Mouse (Mus musculus) layer of hippocampus, adult 18-20 months (tissue): ENCODE results near the gene Naaladl1. TPM values are rescaled to one million over a fixed set of nuclear protein-coding genes. Genes with fewer than 3 reads are reported as not detected.
A peak's percentile ranks its signal among the peaks of the same experiment; 100 is the strongest.

ENCODE experiments used
- DNase-seq, 2 experiments: peaks; one replicate each; pipeline ENCODE4 v3.0.0; 2022; ENCODE audit warnings: low spot score in 2 of 2
- total RNA-seq, 2 experiments: library from RNA; stranded (reverse); gene quantifications; 2 replicates each; pipeline ENCODE4 v1.2.3; 2021

Naaladl1 gene
- total RNA-seq, 2 experiments from 2014 or later: 0.12 TPM; not detected in 1

DNA sequence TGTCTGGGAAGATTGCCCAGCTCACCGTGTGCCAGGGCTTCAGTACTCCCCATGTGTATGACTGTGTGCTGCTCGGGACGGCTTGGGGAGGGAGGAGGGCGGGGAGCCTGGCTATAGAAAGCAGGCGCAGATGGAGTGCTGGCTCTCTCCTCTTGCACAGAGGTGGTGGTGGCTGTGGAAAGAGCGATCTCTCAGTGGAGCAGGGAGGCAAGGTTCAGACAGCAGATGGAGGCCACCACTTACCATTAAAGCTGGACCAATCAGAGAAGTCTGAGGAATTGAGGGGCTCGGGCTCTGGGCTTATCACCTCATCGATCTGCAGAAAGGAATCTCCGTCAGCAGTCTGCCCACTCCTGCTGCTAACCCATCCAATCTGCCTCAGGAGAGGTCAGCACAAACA lies 23.4 kb upstream of the Naaladl1 start, which contains the start of gene Gm28374:
Gm28374 (minus strand) TSS at position 101 of the 400 bp plus-strand sequence.
- DNase-seq: no peak

DNA sequence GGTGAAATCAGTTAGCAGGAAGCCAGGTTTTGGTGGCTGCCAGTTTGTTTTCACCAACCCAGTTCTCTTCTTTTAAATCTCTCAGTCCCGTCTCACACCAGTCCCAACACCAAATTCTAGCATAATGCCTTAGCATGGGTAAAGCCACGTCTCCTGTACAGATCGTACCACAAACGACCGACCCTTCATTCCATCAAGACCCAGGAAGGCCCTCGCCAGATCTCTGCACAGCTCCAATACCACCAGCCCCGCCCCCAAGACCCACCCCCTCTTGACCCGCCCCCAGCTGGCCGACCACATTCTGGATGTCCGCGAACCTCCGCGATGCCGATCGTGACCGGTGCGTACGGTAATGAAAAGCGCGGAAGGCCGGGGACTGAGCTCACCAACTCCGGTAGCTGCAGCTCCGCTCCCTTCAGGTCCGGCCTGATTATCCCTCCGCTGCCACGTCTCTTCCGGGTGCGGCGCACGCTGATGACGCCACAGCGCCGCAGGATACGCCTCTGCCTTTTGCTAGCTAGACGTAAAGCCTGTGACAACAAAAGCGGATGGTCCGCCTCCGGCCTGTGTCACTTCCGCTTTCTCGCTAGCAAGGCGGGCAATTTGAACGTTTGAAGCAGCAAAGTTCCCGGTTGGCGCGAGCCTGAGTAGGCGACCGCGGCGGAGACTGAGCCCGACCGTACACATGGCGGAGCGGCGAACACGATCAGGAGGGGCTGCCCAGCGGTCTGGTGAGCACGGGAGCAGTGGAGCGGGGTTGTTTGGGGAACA lies 20.9 kb upstream of the Naaladl1 start, which contains the start of the genes Zfpl1 and Cdca5:
Zfpl1 (minus strand) TSS at position 479 of the 771 bp plus-strand sequence.
Cdca5 (plus strand) TSS at position 506 of the 771 bp plus-strand sequence.
- peak; percentile 95 to 97 for DNase-seq

DNA sequence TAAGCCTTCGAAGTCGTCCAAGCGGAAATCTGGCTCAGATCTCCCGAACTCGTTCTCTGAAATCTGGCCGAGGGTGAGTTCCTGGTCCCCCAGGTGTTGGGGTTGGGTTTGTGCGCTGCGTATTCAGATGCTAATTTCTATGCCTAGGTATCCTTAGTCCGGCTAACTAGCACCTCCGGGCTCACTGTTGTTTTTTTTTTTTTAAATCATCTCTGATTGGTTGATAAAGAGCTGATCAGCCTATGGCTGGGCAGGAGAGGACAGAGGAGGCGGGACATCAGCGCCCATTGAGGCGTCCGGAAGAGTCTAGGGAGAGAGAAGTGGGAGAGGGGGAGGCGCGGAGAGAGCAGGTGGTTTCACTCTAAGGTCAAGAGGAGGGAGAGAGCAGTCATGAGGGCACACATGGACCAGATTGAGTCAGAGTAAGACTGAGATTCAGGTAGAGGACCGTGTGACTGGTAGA lies 20.1 kb upstream of the Naaladl1 start:
- no peak for DNase-seq

DNA sequence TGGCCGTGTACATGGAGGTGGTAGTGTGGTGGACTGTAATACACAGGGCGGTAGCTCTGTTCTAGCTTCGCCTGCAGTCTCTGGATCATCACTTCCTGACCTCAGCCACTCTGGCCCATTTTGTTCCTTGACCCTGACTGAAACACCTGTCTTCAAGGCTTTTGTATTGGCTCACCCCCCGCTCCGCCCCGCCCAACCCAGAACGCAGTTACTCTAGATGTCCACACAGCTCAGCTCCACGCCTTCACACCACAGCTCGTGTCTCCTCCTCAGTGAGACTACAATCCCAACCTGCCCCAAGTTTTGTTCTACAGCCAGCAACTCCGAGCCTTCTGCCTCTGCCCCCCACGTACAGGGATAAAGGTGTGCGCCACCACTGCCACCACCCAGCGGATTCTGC lies 16.7 kb upstream of the Naaladl1 start:
- no peak for DNase-seq

DNA sequence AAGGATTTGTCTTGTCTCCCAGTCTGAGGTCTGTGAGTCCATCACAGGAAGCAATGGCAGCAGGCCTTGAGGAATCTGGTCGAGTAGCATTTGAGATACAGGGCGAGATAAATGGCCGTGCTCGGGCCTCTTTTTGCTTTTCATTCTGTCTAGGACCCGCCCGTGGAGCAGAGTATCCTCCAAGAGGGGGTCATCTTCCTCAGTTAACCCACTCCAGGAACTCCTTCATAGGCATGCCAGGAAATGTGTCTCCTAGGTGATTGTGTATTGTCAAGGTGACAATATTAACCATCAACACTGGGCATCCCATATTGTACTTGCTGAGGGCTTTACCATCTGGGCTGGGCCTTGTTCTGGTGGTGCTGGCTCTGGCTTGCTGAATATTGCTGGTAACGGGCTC lies 11.5 kb upstream of the Naaladl1 start, which contains the start of gene AC131692.1:
AC131692.1 (plus strand) TSS at position 301 of the 400 bp plus-strand sequence.
- DNase-seq: no peak

DNA sequence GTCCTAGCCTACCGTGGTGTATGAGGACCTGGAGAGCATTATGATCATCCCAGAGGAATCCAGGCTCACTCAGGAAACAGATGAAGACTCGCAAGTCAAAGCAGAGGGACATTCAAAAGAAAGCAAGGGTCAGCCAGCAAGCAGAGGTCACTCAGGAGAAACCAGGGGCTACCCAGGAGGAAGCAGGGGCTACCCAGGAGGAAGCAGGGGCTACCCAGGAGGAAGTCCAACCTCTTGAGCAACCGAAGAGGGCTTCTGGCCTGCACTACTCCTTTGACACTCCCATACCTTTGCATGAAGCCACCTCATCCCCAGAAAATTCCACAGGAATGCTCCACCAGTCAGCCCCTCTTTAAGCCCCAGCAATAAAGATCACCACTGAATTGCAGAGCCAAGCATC lies 7.7 kb upstream of the Naaladl1 start:
- DNase-seq: no peak

DNA sequence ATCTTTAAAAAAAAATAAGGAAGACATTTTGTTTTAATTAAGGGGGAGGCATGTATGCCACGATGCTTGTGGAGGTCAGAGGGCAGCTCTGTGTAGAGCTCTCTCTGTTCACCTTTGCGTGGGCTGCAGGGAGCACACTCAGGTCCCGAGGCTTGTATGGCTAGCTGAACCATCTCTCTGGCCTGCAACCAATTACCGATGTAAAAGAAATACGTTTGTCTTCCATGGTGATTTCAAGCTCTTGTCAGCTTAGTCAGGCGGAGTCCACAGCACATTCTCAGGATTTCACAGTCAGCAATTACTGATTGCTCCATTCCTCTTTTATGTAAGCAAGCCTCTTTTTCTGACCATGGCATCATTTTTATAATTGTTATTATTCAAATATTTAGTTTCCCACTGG lies 4.4 kb upstream of the Naaladl1 start:
- no peak for DNase-seq

DNA sequence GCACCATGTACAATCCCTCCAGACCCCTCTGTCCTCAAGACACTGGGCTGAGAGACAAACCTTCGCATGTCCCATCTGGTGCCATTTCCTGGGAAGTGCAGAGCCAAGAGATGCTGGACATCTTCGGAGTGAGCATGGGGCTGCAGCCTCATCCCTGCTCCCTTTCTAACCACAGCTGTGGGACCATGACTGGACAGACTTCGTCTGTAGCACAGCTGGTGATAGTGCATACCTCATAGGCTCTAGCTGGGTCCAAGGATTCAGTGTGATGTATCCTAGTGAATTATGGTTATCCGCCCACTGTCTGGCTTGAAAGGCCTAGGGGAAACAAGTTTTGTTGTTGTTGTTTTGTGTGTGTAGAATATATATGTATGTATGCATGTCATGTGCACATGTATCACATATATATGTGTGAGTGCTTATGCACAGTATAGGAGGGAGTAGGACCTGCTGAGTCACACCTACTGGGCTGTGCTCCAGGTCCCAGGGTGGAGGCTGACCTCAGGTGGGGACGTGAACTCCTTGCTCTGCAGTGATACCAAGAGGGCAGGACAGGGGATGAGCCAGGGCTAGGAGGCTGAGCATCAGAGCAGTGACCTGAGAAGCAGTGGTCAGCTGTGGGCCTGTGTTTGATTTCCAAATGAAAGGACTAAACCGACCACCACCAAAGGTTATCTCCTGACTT lies 3.3 kb upstream of the Naaladl1 start:
- DNase-seq: no peak

DNA sequence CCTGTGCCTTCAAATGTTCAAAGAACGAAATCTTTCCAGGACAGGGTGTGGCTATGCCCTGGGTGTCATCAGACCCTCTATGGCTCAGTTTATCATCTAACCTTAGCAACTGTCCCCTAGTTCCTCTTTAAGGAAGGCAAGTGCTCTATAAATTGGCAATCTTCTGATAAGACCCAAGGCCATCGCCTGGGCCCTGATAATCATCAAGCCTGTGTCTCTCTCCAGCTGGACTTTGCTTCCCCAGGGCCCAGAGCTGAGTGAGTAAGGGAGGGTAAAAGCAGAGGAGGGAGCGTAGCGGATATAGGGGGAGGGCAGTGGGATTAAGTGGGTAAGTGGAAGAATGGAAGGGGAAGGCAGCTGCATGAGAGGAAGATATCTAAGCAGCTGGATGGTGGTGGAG lies 1.1 kb upstream of the Naaladl1 start:
- no peak for DNase-seq

DNA sequence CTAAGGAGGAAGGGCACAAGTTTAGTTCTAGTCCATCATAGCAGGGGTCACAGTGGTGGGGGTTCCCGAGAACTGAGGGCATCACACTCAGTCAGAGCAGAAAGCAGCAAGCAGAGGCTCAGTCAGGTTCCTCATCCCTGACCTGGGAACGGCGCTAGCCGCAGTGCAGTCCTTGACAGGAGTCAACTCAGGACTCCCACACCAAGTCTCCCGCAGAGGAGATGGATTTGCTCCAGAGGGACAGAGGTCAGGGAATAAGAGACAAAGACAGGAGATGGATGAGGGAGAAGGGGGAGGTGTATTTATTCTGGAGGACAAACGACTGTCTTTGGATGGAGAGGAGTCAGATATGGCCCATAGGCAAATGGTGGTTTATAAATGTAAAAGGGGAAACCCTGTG lies 7.5 kb downstream of the Naaladl1 start:
- no peak for DNase-seq

DNA sequence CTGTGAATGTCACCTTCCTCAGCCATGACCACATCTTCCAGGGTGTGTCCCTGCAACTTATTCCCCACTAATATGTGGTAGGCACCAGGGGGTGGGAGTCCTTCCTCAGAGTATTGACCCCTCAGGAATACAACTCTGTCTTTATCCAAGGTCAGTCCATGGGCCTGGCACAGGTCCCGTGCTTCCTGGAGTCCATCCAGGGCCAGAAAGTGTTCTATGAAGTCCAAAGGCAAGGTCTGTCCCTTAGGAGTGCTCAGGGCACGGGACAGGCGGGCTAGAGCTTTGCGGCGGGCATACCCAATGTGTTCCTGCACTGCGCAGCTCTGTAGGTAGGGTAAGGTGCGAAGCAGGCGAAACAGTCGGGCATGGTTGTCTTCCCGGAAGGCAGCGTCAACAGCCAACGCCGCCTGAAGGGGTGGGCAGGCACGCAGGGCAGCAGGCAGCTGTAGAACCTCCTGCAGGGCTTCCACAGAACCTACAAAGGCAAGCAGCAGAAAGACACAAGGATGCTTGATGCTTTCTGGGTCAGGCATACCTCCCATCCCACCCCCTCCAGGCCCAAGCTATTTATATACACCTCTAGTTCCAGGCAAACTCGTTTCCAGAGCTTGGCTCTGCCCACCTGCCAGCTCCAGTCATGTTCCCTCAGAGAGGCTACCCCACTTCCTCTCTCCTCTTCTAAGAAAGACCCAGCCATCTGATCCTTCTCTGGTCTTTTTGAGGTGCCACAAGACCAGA lies 10.7 kb downstream of the Naaladl1 start:
- DNase-seq: no peak

DNA sequence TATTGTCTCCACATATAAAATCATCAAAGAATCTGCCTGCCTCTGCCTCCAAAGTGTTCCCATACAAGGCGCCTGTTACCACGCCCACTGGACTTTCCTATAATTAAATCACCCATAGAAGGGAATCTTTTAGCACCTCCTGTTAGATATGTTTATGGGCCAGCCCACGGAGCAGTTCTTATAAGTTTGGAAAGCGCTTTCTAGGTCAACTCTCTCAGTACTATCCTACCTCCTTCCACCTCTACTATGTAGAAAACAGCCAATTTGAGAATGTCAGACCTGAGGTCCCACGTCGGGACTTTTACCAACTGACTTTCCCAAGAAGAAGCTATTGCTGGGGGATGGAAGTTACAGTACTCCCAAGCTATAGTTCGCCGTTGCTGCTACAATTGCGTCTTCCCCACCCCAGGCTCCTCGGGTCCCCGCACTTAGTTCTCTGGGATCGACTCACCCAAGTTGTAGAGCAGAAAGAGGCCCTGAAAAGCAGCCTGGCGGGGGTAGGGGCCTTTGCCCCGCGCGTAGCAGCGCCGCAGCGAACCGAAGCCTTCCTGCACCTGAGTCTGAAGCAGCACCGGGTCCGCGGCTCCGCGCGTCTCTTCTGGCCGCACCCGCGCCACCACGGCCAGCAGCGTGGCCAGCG lies 11.9 kb downstream of the Naaladl1 start:
- DNase-seq: no peak

DNA sequence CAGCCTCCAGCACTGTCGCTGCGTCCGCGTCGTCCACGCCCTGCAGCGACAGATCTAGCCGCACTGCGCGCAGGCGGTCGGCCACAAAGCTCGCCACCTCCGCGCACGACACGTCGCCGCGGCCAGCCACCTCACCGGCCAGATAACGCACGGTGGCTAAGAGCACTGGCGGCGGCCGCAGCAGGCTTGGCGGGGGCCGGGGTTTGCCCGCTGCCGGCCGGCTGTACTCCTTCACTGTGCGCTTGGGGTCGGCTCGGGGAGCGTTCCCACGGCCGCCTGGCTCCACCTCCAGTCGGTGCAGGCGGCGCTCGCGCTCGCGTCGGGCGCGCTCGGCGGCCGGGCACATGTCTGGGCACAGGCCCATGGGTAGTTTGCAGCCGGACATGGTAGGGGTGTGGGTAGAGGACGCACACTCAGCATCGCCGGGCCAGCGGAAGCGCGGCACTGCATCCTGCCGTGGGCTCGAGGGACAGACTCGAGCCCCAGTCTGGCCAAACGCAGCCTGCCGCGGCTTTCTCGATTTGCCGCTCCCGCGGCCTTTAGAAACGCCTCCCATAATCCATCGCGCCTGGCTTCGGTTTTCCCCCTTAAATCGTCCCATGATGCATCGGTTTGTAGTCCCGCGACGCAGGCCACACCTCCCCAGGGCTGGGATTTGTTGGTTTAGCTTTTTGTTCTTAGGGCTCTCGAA lies 12.5 kb downstream of the Naaladl1 start, which contains the start of gene Sac3d1:
Sac3d1 (minus strand) TSS at position 665 of the 691 bp plus-strand sequence.
- peak; percentile 88 to 94 for DNase-seq

DNA sequence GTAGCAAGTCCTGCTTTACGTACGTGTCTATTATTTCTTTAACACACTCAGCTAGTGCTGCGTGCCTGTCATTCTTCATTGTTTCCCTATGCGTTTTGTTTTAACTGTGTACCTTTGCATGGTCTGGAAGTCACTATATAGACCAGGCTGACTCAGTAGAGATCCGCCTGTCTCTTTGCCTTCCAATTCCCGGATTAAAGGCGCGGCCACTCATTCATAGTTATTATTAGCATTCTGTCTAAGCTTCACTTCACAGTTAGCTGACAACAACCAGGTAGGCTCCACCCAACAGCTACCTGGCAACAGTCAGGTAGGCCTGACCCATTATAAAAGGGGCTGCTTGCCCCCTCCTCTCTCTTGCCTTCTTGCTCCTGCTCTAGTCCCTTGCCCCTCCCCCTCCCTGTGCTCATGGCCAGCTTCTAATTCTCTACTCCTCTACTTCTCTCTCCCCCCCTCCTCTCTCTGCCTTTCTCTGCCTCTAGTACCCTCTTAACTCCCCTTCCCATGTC lies 13.1 kb downstream of the Naaladl1 start:
- DNase-seq: no peak

DNA sequence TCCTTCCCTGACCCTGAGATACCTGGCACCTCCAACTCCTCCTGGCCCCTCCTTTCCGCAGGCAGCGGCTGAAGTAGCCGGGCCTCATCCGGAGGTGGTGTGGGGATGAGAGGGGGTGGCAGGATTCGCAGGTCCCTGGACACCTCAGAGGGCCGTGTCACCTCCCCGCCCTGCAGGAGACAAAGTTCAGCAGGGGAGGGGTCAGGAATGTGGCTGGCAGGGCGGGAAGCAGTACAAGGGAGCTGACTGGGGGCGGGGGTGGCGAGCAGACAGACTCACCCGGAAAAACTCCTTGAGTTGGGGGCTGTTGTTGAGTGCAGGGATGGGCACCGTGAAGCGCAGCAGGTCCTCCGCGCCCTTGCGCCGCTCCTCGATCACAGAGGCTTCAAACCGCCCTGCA lies 16.2 kb downstream of the Naaladl1 start:
- no peak for DNase-seq

DNA sequence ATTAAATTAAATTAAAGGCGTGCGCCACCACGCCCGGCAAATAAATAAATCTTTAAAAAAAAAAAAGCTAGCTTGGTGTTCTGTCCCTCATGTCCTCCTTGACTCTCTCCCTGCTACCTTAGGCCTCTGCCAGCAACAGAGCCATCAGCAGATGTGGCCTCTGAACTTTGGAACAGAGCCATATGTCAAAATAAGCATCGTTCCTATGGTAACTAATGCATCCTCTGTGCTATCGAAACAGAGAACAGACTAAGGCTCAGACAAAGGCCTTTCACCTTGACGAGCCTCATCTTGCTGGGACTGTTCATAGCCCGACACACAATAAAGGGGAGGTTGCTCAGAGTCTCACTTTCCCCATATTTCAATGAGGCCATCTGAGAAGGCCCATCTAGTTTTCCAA lies 17.7 kb downstream of the Naaladl1 start:
- DNase-seq: no peak

DNA sequence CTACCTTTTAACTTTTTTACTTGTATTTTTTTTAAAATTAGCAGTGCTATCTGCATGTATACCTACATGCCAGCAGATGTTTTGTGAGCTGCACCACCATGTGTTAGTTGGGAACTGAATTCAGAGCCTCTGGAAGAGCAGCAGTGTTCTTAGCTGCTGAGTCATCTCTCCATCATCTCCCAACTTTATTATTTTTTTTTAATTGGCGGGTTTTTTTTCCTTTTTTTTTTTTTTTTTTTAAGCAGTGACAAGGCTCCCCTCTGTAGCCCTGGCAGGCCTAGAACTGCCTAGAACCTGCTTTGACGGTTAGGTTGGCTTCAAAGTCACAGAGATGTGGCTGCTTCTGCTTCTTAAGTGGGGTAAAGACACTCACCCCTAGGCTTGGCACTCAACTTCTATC lies 19.3 kb downstream of the Naaladl1 start:
- no peak for DNase-seq

DNA sequence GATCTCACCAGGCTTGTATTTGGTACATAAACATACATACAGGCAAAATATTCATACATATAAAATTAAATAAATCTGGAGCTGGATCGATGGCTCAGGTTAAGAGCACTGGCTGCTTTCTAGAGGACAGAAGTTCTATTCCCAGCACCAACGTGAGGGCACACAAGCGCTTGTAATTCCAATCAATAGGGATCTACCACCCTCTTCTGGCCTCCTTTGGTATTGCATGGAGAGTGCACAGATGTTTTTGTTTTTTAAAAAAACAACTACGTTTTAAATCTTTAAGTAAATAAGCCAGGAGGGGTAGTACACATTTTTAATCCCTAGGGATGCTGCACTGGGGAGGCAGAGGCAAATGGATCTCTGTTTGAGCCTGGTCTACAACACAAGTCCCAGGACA lies 20.7 kb downstream of the Naaladl1 start:
- peak in 1 of 2 experiments; percentile 52 for DNase-seq

DNA sequence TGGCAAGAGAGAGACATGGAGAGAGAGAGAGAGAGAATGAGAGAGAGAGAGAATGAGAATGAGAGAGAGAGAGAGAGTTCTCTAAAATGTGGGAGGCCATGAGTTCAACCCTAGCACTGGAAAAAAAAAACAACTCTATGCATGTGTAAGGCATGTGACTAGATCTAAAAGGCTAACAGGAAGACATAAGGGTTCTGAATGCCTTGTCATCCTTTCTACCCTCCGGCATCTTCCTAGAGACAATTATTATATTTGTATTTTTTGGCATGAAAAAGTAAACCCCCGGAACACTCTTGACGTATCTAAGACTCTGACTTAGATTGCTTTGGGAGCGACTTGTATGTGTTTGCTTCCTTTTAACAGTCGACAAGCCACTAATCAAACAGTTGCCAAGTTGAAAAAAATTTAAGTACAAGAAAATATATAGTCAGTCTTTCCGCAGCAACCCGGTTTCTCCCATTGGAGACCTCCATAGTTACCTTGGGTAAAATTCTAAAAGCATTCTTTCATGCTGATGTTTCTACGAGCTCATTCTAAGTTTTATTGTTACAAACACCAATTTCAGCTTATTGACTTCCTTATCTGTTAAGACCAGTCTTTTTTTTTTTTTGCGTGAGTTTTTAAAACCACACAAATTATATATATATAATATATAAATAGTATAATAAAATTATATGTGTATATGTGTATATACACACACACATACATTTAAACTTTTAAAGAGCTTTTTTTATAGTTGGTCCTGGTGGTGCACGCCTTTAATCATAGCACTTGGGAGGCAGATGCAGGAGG lies 21.4 kb downstream of the Naaladl1 start:
- DNase-seq: no peak
